Mouse (Mus musculus): ENCODE measurements around the gene Etv6. TPM values are rescaled to one million over a fixed set of nuclear protein-coding genes. Genes with fewer than 3 reads are reported as not detected.
A peak's percentile ranks its signal among the peaks of the same experiment; 100 is the strongest.

Etv6 gene
- total RNA-seq, 2 experiments from 2014 or later, result 28.2 to 31.4 TPM

DNA sequence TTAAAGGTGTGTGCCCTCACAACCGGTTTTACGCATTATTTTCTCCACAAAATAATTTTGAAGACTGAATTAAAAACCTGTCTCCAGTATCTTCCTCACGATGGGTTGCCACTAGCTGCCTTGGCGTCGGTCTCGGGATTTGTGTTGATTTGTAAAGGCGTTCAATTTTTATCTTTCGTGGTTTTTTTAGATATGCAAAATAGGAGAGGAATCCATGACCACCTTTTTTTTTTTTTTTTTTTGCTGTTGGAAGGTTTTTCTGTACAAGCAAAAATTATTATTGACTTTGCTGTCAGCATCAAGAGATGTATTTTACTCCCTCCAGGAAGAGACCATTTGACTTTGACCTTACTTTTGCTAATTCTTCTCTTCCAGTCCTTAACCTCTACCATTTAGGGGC lies 77.3 kb downstream of the Etv6 start:
- DNase-seq, result no peak

DNA sequence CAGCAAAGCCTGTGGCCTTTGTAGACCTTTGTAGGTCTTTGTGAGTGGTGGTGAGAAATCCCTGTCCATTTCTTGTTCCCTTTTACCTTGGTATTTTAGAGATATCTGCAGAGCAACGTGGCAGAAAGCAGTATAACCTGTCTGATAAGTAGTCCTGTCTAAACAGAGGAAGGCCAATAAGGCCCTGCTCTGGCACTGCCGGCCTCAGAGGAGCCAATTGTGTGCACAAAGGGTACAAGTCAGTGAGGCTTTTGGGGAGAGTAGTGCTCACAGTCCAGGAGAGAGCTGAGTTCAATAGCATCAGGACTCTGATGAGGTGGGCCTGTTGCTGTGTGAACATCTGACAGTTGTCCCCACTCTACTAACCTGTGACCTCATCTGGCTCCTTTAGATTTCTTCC lies 77.7 kb downstream of the Etv6 start:
- no peak for DNase-seq

DNA sequence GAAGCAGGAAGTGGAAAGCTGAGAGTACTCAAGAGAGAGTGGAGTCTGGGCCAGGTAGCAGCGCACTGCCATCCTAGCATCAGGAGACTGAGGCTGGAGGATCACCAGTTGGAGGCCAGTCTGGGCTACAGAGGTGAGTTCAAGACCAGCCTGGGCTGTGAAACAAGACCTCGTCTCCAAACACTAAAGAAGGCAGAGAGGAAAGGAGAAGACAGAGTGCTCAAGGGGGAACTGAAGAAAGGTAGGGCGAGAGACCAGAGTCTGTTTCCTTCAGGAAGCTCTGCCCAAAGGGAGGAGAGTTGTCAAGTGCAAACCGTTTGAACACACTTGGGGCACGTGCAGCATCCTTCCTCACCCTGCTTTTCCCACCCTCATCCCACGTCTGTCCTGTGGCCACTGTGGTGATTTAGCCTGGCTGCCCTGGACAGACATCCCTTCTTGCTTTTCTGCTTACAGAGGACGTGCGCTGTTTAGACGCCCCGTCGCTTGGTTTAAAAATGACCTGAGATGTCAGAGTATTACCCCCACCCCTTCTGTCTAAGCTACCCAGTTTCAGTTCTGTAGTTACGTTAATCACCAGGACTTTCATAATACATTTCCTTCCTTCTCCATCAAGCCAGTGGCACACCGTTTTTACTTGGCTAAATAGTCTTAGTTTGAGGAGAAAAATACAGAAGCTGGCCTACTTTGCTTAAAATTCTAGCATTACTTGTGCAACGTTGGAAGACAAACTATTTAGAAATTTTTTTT lies 79.9 kb downstream of the Etv6 start:
- no peak for DNase-seq

DNA sequence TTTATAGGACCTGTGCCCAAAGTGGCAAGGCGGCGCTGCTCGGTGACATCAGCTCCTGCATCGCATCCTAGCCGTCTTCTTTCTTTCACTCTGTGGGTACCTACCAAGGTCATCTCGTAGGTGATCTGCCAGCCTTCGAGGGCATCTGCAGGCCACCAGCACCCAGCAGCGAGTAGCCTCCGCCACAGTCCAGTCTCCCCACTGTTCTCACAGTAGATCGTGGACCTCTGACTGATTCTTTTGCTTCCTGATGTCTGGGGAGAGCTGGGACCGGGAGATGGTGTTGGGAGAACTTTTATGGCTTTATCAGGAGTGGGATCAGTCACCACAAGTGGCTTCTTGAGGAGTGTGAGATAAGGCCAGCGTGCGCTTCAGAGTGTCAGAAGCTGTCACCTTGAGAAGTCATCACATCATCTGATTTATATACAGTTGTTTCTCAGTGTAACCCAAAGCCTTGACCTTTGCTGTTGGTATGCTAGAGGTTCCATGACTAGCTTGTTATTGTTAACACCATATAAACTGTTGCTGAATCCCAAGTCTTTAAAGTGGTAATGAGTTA lies 82.0 kb downstream of the Etv6 start:
- DNase-seq, result peak; percentile 37

DNA sequence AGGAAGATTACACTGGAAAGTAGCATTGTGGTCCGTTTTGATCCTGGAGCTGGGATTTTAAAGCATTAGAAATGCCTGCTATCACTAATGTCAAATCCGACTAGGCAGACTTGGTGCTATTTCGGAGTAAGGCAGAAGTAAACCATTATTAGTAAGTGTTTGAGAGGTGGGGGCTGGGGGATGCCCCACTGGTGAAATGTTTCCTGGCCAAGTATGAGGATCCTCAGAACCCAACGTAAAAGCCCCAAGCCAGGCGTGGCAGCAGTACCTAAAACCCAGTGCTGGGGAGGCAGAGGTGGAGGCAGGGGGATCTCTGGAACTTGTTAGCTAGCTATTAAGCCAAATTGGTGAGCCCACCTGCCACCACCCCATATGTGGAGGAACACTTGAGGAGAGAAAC lies 83.0 kb downstream of the Etv6 start:
- DNase-seq, result no peak

DNA sequence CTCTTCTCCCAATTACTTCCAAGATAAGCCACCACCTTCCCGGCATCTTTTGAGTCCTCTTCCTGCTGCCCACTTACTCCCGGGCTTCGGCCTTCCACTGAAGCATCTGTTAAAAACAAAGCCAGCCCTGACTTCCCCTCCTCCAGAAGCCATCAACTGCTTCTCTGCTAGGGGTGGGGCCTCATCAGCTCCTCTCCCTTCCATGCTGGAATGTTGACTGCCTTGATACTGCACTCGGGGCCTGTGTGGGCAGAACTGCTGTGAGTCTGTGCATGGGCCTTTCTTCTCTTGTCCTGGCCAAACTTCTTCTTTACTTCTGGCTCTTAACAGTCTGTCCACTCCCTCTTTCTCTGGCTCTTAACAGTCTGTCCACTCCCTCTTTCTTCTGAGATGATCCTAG lies 83.6 kb downstream of the Etv6 start:
- no peak for DNase-seq

DNA sequence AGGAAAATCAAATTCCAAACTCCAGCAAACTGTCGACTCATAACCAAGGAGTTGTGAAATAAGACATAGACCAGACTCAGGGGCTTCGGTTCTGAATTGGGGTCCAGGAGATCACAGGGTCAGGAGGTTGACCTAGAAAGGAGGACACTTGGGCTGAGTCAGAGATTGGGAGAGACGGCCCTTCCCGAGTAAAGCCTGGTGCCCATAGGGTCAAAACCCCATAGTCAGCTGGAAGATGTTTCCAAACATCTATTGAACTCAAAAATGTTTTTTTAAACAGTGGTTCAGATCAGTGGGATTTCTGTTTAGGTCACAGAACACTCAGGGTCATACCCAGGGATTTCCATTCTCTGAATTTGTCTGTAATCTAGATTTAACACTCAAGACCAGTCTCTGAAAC lies 84.7 kb downstream of the Etv6 start:
- no peak for DNase-seq

DNA sequence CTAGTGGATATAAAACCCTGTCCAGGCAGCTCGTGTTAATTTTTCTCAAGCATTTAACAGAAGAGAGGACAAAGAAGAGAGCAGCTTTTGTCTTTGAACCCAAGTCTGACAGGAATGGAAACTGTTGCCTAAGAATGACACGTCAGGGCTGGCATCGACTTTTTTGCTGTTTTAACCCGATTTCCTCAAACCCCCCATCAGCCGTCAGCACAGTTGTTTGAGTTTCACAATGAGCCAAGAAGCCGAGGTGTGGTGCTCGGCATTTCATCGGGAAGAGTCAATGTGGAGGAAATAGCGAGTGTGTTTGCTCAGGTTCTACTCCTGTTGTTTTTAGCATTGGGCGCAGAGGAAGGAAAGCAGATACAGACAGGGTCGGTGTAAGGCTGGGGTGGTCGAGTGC lies 85.2 kb downstream of the Etv6 start:
- no peak for DNase-seq

DNA sequence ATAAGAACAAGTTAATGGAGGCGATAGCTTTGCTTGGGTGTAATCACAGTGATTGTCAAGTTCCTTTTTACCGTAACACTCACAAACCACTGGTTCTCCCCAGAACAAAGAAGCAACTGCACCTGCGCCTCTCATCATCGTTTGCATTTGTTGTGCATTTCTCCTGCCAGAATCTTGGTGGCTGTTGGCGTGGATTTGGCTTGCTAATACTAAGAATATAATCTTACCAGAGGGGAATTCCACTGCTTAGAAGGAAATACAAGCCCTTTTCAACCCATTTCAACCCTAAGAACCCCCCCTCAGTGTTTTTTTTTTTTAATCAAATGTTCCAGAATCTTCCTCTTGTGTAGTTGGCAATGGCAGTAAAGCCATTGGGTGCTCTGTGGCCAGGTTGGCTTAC lies 87.4 kb downstream of the Etv6 start:
- DNase-seq, result no peak

DNA sequence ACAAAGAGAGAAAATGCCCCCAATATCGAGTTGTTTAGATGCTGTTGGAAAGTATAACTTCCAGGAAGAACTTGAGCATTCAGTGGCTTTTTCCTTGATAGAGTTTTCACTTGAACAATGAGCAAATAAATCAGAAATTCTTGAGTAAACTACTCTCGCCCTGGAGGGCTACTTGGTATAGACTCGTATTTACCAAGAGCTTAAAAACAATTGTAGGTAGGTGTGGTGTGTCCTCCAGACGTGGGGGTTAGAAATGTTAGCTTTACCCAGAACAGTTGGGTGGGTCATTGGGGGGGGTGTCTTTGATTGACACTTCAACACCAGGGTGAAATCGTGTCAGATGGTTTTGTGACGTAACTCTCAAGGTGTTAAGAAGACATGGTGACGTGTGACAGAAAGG lies 88.0 kb downstream of the Etv6 start:
- DNase-seq, result no peak

DNA sequence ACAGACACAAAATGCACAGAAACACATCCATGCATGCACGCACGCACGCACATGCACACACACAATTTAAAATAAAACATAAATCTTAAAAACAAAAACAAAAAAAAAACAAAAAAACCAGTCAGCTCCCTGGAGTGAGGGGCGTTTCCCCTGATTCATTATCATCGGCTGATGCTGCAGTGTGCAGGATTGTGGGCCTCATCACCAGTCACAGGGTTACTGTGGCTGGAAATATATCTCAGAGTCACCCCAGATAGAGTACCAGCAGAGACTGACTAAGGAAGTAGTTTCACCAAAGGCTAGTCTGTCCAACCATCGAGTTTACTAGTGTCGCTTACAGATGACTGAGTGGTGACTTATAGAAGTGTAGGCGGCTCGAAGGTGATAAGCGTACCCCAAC lies 88.8 kb downstream of the Etv6 start:
- no peak for DNase-seq

DNA sequence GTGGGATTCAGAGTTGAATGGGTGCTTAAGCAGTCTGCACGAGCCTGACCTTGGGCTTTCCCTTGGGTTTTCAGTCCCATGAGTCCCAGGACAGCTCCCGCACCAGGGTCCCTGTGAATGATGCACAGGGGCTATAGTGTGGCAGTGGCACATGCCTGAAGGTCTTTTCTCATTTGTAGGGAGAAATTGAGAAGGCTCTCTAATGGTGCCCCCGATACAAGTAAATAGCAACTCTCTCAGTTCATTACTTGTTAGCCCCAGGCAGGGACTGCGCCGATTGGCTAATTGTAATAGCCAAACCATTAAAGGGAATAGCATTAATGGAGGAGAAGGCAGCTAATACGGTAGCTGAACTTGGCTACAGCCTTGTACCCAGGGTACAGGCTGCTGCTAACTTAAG lies 92.5 kb downstream of the Etv6 start:
- no peak for DNase-seq

DNA sequence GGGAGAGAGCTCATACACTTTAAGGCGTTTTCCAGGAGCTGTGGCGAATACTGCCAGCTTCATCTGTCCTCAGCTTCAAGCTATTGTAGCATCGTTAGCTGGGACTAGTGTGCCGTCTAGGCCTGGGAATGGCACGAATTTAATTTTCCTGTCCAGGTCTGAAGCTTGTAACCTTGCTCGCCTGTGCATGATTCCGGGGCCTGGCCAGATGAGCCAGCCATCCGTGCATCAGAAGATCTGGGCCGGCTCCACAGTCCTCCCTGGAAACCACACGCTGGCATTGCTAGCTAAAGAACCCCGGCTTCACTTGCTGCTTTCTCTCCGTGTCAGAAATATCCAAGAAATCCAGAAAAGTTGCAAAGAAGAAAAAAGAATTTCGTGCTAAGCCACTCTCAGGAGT lies 93.1 kb downstream of the Etv6 start:
- DNase-seq, result no peak

DNA sequence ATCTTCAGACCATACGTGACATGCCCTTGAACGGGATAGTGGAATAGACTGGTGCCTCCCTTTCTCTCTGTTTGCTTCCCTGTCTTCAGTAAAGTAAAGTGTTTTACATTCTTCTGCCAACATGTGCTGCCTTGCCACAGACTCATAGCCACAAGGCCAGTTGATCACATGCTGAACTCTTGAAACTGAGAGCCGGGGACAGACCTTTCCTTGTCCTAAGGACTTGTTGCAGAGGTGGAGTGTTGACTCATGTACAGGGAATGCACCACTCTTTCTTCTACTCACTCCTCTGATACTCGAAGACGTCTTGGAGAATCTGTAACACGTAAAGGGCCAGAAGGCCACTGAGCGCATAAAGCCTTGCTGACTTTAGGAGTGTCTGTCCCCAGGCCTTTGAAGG lies 94.3 kb downstream of the Etv6 start:
- DNase-seq, result no peak

DNA sequence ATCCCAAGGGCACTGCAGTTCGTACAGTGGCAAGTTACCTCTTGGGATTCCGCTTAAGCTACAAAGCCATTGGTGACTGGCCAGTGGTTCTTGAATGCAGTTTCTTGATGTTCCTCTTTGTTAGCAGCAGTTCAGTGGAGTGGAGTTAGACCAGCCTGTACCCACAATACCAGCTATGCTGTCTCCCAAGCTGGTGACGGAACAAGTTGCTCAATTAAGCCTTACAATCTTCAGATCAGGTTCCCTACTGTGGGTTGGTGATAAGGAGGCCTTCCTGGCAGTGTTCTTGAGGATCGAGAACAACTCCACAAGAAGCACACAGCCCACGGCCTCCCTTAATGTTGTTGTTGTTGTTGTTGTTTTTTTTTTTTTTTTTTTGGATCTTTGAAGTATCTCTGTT lies 95.3 kb downstream of the Etv6 start:
- DNase-seq, result no peak

DNA sequence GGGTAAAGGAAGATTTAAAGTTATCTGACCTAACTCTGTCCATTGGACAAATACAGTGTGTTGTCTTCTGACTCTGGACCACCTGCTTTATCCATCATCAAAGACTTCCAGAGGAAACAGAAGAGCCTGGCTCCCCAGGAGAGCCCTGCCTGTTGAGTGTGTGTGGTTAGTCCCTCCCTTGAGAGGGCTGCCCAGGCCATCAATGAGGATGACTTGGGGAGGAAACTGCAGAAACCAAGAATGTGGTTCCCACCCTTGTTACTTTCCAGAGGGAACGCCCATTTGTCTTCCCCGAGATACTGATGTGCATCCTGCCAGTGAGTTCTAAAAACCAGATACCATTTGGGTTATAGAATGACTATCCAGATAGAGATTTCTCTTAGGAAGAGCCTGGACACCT lies 96.1 kb downstream of the Etv6 start:
- no peak for DNase-seq

DNA sequence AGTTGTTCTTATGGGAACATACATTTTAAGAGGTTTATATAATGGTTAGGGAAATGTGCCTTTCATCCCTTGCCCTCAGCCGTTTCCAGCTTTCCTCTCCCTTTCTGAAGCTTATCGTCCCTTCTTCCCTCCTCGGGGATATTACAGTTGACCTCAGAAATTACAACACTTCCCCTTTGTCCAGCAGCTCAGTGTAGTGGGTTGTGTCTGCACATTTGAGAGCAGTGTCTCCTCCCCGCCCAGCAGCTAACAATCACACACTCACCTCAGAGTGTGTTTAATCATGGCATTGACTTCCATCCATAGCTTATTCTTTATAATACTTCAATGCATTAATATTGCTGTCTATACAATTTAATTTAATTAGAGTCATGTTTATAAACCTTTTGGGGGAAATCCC lies 98.3 kb downstream of the Etv6 start:
- no peak for DNase-seq

DNA sequence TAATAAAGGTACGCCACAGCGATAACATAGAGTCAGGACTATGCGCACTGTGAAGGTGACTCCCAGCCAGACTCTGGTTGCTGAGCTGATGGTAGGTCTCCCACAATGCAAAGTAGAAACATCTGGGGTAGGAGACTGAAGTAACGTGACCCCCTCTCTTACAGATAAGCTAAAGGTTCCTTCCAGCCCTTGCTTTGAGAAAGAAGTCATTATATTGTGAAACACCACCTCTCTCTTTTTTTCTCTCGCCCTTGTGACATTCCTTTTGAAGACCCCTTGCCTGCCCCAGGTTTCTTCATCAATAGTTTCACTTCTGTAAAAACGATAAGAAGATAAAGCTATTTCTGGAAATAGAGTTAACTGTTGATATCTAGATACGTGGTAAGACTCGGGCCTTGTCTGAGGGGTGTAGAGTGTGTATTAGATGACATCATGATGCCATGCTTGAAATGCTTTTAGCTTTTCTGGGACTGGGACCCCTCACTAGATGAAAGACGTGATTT lies 99.4 kb downstream of the Etv6 start:
- DNase-seq, result no peak

DNA sequence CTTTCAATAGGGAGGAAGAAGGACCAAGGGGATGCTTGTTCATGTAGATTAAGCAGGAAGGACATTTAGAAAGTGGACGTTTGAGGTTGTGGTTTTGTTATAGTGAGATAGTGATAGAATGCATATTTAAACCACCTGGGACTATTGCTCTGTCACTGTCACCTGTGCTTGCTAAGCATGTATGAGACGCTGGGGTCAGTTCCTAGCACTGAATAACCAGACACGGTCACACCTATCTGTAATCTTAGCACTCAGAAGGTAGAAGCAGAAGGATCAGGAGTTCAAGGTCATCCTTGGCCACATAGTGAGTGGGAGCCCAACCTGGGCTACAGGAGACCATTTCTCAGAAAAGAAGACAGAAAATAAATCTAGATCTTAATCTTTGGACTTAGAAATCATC lies 100.8 kb downstream of the Etv6 start:
- no peak for DNase-seq

DNA sequence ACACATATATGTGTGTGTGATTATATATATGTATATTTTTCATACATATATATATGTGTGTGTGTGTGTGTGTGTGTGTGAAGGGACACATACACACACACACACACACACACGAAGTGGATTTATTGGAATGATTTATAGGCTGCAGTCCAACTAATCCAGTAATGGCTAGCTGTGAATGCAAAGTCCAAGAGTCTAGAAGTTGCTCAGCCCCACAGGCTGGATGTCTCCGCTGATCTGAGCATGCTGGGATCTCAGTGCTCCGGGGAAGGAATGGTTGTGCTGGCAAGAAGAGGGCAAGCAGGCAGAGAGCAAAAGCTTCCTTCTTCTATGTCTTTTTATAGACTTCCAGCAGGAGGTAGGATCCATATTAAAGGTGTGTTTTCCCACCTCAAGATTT lies 103.9 kb downstream of the Etv6 start:
- DNase-seq, result no peak

DNA sequence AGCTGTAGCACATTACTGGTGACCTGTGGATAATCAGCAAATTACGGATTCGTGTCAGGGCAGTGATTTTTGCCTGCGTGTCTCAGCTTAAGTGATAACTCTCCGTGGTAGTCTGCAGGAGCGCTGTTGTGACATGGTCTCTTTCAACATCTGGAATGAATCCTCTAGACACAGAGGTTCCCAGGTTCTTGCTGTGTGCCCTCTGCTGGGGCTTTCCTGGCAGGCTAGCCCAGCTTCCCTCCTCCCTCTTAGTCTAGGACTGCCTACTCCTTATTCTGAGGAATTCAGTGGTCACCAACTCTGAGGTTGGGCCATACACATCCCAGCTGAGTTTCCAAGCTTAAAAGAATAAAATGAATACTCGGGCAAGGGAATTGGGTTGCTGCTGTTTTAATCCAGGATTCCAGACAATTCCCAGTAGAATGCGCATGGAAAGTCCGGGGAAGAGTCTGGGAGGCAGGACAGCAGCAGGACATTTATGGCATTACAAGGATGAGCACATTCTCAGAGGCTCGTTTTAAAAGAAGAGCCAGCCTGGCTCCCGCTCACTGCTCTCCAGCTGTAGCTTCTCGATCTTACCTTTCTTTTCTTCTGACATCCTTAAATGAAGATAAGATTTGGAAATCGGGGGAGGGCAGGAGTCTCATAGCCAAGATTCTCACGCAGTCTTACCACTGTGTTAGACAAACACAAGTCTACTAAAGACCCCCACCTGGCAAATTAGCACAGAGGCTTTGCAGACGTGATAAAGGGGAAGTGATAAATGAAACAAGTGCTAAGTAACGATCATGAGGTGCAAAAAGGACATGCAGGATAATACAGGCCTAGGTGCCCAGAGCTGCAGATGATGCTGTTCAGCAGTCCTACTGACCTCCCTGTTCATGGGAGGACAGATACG lies 105.5 kb downstream of the Etv6 start:
- no peak for DNase-seq

DNA sequence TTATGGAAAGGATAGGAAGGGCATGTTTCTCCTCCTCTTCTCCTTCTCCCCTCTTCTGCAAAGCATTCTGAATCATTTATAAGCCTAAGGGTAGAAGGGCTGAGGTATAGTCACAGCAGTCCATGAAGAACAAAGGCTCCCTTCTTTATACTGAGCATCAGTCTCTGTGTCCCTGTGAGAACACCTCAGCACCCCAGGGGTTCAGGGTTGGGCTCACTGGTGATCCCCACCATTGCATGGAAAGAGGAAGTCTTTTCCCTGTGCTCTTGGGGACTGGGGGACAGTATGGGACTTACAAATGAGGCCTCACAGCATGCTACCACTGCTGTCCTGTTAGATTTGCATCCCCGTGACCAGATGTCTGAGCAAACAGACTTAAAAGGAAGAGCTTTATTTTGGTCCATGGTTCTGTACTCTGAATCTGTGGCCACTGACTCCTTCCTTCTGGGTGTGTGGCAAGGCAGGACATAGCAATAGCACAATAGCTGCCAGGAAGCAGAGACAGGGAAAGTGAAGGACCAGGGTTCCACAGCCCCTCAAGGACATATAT lies 106.2 kb downstream of the Etv6 start:
- no peak for DNase-seq

DNA sequence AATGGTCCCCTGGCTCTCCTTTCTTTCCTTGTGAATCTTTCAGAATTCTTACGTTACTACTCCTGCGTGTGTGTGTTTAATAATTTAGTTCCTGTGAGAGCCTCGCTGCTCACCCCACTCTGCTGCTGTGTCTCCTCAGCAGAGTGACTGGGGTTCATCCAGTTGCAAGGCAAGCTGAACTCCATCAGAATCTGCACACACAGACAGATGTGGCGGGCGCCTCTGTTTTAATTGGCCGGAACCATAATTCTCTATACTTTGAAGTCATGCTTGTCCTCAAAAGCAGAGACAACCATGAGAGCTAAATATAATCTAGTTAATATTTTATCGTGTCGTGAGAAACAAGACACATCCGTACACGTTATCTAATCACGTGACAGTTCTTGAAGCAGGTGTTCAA lies 107.2 kb downstream of the Etv6 start:
- DNase-seq, result no peak
